Mouse (Mus musculus) stomach, embryonic 16.5 days (tissue): ENCODE data around the gene Zfp385a. TPM values are rescaled to one million over a fixed set of nuclear protein-coding genes. Genes with fewer than 3 reads are reported as not detected.
A peak's percentile ranks its signal among the peaks of the same experiment; 100 is the strongest.

Source experiments
- ATAC-seq: fragments of 200-750 bp; cut with Nextera tagmentation; 2 replicates; pipeline ENCODE4 v1.8.0; 2017; ENCODE audit warnings: moderate number of reproducible peaks, moderate TSS enrichment; ENCODE audit not compliant: insufficient read depth, low FRiP score
- H3K27ac ChIP-seq: fragments of 300-500 bp; sonication (generic); 2 replicates; pipeline ENCODE4 v1.5.1; 2014; ENCODE audit warnings: low read length
- H3K27me3 ChIP-seq: fragments of 300-500 bp; sonication (generic); 2 replicates; pipeline ENCODE4 v1.6.1; 2014; ENCODE audit warnings: low read length, control low read depth, mixed read lengths; ENCODE audit not compliant: control insufficient read depth, insufficient read depth
- H3K36me3 ChIP-seq: fragments of 300-500 bp; sonication (generic); 2 replicates; pipeline ENCODE4 v1.6.1; 2014; ENCODE audit warnings: low read length; ENCODE audit not compliant: control insufficient read depth, insufficient read depth
- H3K4me1 ChIP-seq: fragments of 300-500 bp; sonication (generic); 2 replicates; pipeline ENCODE4 v1.6.1; 2014; ENCODE audit warnings: low read length, control low read depth, mixed read lengths; ENCODE audit not compliant: control insufficient read depth, insufficient read depth
- H3K4me2 ChIP-seq: fragments of 300-500 bp; sonication (generic); 2 replicates; pipeline ENCODE4 v1.6.1; 2014; ENCODE audit warnings: low read depth, low read length, mixed read lengths
- H3K4me3 ChIP-seq: fragments of 300-500 bp; sonication (generic); replicated peaks from 2 replicates; pipeline ENCODE4 v1.5.1; 2014; ENCODE audit warnings: mild to moderate bottlenecking, low read length
- H3K9ac ChIP-seq: fragments of 300-500 bp; sonication (generic); 2 replicates; pipeline ENCODE4 v1.6.1; 2014; ENCODE audit warnings: low read length
- H3K9me3 ChIP-seq: fragments of 300-500 bp; sonication (generic); replicated peaks from 2 replicates; pipeline ENCODE4 v1.6.1; 2016; ENCODE audit warnings: low read length, control low read depth; ENCODE audit not compliant: control insufficient read depth
- WGBS: fragments of 180-500 bp; shearing (Covaris S2); extraction: QIAGEN DNeasy Blood & Tissue Kit; methylation state at CpG from one replicate; pipeline ENCODE4 v1.1.7; 2014; 5-methylcytosine and 5-hydroxymethylcytosine counted together
- polyA plus RNA-seq: library from polyadenylated mRNA; unstranded; fragments of >200 nt; fragmentation: Nextera tagmentation; extraction: Ambion mirVana; gene quantifications from 2 replicates; pipeline ENCODE4 v1.2.1, GENCODE M21; 2015

The Zfp385a gene
- polyA plus RNA-seq, 1 experiment from 2014 or later: 6.9 TPM

DNA sequence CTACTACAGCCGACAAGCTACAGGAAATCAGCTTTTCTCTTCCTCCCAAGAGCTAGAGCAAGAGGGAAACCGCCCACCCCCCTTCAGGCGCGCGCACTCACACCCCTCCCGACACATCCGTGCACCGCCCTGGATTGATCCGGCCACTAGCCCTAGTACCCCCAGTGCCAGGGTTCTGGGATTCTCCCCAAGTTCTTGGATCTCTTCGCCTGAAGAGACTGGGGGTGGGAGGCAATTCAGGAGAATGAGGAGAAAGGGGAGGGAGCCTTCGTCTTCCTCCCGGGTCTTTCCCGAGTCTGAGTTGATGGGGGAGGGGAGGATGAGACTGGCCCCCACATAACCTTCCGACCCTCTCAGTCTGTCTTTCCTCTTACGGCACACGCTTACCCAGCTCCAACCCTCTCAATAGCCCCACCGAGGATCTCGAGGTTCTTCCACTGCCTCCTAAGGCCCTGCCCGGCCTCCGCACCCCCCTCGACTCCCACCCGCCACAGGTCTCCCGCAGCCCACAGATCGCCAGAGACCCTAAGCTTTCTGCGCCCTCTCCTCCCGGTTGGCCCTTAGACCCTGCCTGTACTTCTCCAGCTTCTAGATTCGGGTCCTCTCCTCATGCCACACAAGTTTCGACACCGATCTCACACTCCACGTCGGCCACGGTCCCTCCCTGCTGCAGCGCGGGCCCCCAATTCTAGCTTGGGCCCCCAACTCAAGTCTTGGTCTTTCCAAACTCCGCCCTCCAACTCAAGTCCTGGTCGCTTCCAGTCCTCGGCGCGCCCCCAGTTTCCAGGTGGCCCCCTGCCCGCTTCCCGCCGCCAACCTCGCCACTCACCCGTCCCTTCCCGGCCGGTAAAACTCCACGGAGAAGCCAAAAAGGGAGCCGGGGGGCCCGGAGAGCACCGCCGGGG, 25.8 kb upstream of the Zfp385a start:
- peak overlapping the region; percentile 90 for H3K4me3 ChIP-seq
- no peaks in the 10 kb centered on the region for H3K36me3 ChIP-seq
- peak overlapping the region; percentile 98 for H3K9ac ChIP-seq
- WGBS: under 1% methylated on average over 51 of the region's 51 CpGs
- no peaks in the 10 kb centered on the region for H3K9me3 ChIP-seq
- ATAC-seq: peak; percentile 30
- H3K4me2 ChIP-seq: peak overlapping the region; percentile 81
- peaks cover 23% of the 10 kb centered on the region; the same call in 1 of the 2 replicates for H3K4me1 ChIP-seq
- H3K27me3 ChIP-seq: no peaks in the 10 kb centered on the region
- peak overlapping the region; percentile 91 for H3K27ac ChIP-seq

DNA sequence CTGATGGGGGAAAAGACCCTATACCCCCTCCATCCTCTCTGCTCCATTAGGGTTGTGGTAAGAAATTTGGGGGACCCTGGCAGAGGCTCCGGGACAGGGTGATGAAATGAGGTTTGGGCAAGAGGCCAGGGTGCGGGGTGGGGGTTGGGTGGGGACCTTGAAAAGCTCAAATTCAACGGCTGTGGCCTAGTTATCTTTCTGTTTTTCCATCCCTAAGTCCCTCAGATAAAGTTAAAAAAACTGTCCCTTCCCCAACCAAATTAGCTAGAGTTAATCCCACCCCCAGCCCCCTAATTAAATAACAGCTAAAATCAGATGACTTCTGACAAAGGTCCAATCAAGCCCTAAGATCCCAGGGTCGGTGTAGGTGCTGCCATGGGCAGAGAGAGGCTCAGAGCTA, 24.9 kb upstream of the Zfp385a start:
- Histone ChIP-seq H3K4me2 (peak overlapping the region; percentile 81), H3K9me3 (no peaks in the 10 kb centered on the region), H3K27ac (peak overlapping the region; percentile 91; the same call in 1 of the 2 replicates), H3K36me3 (no peaks in the 10 kb centered on the region), H3K4me1 (peaks cover 27% of the 10 kb centered on the region; the same call in 1 of the 2 replicates), H3K9ac (peak overlapping the region; percentile 98), H3K4me3 (peak overlapping the region; percentile 90), H3K27me3 (no peaks in the 10 kb centered on the region)
- 34% methylated on average over 4 of the region's 4 CpGs for WGBS
- no peak for ATAC-seq

DNA sequence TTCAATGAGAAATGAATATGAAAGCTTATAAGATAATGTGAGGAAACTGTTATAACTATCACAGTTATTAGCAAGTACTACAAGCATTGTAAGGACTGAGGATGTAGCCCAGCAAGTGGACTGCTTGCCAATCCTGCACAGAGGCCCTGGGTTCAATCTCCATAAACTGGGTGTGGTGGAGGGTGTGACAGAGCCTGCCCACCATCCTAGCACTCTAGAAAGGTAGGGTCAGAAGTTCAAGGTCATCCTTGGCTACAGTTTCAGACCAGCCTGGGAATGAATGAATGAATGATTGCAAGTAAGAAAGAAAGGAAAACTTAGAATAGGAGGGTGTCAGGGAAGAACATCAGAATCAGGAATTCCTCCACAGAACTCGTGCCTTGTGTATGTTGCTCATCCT, 23.9 kb upstream of the Zfp385a start:
- H3K27me3 ChIP-seq: no peaks in the 10 kb centered on the region
- H3K4me1 ChIP-seq: peaks cover 33% of the 10 kb centered on the region; the same call in 1 of the 2 replicates
- no peak overlapping the region for H3K9ac ChIP-seq
- H3K9me3 ChIP-seq: no peaks in the 10 kb centered on the region
- H3K27ac ChIP-seq: no peak overlapping the region
- 43% methylated on average over 1 of the region's 1 CpGs for WGBS
- H3K4me2 ChIP-seq: no peak overlapping the region
- no peak for ATAC-seq
- no peaks in the 10 kb centered on the region for H3K36me3 ChIP-seq
- H3K4me3 ChIP-seq: no peak overlapping the region; the same call in 1 of the 2 replicates

DNA sequence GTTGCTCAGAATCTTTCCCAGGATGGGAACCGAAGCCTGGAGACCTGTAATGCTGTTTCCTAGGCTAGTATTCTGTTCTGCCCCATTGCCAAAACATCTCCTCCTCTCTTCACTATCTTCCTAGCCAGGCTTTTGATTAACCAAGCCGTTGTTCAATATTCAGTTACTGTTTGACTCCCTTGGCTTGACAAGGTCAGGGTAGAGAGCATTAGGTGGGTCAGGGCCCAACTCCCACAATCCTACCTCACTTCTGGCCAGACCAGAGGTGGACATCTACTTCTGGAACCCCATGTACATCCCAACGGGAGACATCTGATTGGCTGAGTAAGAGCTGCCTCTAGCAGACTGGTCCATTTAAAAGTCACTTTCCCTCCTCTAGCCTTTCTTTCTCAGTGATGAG, 23.1 kb upstream of the Zfp385a start:
- Histone ChIP-seq H3K36me3 (no peaks in the 10 kb centered on the region), H3K4me1 (peaks cover 34% of the 10 kb centered on the region; the same call in 1 of the 2 replicates), H3K9ac (no peak overlapping the region), H3K4me3 (no peak overlapping the region), H3K27me3 (no peaks in the 10 kb centered on the region), H3K9me3 (no peaks in the 10 kb centered on the region), H3K27ac (no peak overlapping the region), H3K4me2 (no peak overlapping the region)
- no peak for ATAC-seq
- WGBS: 73% methylated on average over 3 of the region's 3 CpGs

DNA sequence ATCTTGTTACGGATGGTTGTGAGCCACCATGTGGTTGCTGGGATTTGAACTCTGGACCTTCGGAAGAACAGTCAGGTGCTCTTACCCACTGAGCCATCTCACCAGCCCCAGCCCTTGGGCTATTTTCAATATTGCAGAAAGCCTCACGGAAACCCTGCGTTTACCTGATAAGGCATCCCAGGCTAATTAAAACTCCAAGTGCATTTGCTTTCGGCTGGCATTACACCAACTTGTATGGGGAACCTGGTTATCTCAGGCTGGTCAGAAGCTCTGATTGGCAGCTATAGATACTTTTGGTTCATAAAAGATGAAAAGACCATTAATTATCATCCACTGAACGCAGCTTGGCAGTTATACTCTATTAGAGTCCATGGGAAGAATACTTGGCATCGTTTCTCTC, 22.4 kb upstream of the Zfp385a start:
- H3K4me1 ChIP-seq: peaks cover 30% of the 10 kb centered on the region; the same call in 1 of the 2 replicates
- no peak overlapping the region for H3K27ac ChIP-seq
- H3K9me3 ChIP-seq: no peaks in the 10 kb centered on the region
- H3K4me3 ChIP-seq: no peak overlapping the region
- WGBS: 82% methylated on average over 6 of the region's 7 CpGs
- H3K27me3 ChIP-seq: no peaks in the 10 kb centered on the region
- no peak overlapping the region for H3K9ac ChIP-seq
- ATAC-seq: no peak
- no peak overlapping the region for H3K4me2 ChIP-seq
- no peaks in the 10 kb centered on the region for H3K36me3 ChIP-seq

DNA sequence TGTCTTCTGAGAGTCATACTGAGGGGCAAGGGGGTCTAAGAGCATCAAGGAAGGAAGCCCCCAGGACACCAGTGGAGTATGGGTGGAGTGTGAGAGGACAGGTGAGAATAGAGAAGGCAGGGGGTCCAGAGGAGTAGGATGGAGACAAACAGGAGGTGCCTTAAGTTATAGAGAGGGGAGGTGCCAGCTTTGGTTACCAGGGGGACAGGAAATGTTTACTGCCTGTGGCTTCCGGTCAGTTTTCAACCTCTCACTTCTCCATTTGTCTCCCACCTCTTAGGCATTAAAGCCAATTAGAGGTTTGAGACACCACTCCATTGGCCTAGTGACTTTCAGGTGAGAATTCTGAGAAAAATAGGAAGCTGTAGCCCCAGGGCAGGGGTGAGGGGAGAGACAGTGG, 21.4 kb upstream of the Zfp385a start:
- H3K9ac ChIP-seq: no peak overlapping the region
- WGBS: 26% methylated on average over 1 of the region's 1 CpGs
- H3K9me3 ChIP-seq: no peaks in the 10 kb centered on the region
- H3K36me3 ChIP-seq: no peaks in the 10 kb centered on the region
- H3K4me2 ChIP-seq: no peak overlapping the region
- ATAC-seq: no peak
- H3K4me1 ChIP-seq: peaks cover 26% of the 10 kb centered on the region; the same call in 1 of the 2 replicates
- H3K27me3 ChIP-seq: no peaks in the 10 kb centered on the region
- no peak overlapping the region for H3K27ac ChIP-seq
- no peak overlapping the region for H3K4me3 ChIP-seq

DNA sequence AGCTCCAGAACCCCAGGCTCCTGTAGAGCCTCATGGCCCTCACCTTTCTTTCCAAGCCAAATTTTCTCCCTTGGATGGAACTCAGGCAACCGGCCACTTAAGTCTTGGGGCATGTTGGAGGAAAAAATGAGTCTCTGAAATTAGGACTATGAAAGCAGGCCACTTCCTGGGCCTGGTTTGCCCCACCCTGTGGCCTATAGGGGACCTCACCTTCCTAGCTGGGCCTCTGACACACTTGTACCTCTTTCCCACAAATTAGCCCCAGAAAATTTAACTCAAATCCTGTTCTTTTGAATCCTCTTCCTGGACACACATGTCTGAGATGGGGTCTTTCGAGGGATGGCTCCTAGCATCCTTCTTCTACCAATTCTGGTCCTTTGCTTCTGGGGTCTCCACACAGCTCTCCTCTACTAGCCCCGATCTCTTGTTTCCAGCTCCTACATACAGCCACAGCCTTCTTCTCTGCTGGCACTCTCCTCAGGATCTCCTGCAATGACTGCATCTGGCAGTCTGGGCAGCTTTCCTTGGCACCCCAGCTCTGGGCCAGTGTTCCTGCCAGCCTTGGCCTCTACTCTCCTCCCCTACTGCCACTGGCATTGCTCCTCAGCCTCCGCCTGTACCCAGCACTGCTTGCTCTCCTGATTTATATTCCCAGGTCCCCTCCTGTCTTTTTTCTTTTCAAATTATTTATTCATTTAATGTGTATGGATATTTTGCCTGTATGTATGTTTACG, 20.1 kb upstream of the Zfp385a start:
- peak overlapping the region; percentile 28; the same call in 1 of the 2 replicates for H3K9ac ChIP-seq
- no peaks in the 10 kb centered on the region for H3K9me3 ChIP-seq
- 91% methylated on average over 5 of the region's 5 CpGs for WGBS
- H3K27ac ChIP-seq: no peak overlapping the region
- H3K4me2 ChIP-seq: no peak overlapping the region
- H3K36me3 ChIP-seq: no peaks in the 10 kb centered on the region
- H3K27me3 ChIP-seq: no peaks in the 10 kb centered on the region
- H3K4me1 ChIP-seq: peaks cover 24% of the 10 kb centered on the region; the same call in 1 of the 2 replicates
- no peak for ATAC-seq
- H3K4me3 ChIP-seq: no peak overlapping the region

DNA sequence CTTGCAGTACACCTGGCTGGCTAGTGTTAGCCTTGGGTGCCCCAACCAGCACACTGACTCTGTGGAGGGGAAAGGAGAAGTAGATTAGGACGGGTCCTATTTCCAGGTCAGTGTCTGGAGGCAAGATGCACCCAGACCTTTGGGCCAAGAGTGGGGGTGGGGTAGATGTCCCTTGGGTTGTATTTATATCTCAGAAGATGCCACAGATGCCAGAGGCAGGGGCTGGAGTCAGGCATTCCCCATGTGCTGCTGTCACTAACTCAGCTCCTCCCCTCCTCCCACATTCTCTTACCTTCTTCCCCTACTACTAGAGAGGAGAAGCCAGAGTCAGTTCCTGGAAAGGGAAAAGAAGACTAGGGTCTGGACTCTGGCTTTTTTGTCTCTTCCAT, 19.2 kb upstream of the Zfp385a start:
- no peaks in the 10 kb centered on the region for H3K27me3 ChIP-seq
- no peak overlapping the region for H3K4me3 ChIP-seq
- 45% methylated on average over 1 of the region's 1 CpGs for WGBS
- no peak overlapping the region for H3K9ac ChIP-seq
- no peak for ATAC-seq
- no peaks in the 10 kb centered on the region for H3K36me3 ChIP-seq
- no peak overlapping the region for H3K4me2 ChIP-seq
- peaks cover 15% of the 10 kb centered on the region; the same call in 1 of the 2 replicates for H3K4me1 ChIP-seq
- H3K9me3 ChIP-seq: no peaks in the 10 kb centered on the region
- no peak overlapping the region for H3K27ac ChIP-seq
